Mouse (Mus musculus) layer of hippocampus, adult 11-12 months (tissue): Measurements from ENCODE around the gene Xlr4a.
"Not testable (repeated sequence)": the region's sequence is repeated elsewhere in the genome, so short reads cannot be mapped to it uniquely, and the experiment has no call there.

Source experiments
- DNase-seq: peaks from one replicate; pipeline ENCODE4 v3.0.0; 2022; ENCODE audit warnings: low spot score

Xlr4a gene

GRCm38 (mm10) chrX:73082267-73083055 lies at the start of gene Xlr4a:
TSS of gene Xlr4a (minus strand) at chrX:73082478.
- not testable (repeated sequence) for DNase-seq

GRCm38 (mm10) chrX:73122859-73123829 lies 40.9 kb upstream of the Xlr4a start:
- DNase-seq: not testable (repeated sequence)

- DNase-seq: not testable (repeated sequence)
Measured at GRCm38 (mm10) chrX:73116747-73117146, 34.5 kb upstream of the Xlr4a start, which contains the start of gene Gm14685. TSS of gene Gm14685 (plus strand) at chrX:73117047.

- not testable (repeated sequence) for DNase-seq
Measured at GRCm38 (mm10) chrX:73096941-73097508, 14.7 kb upstream of the Xlr4a start, which contains the start of gene Xlr3a. TSS of gene Xlr3a (minus strand) at chrX:73097095.

GRCm38 (mm10) chrX:73066765-73067312 lies 15.4 kb downstream of the Xlr4a start:
- not testable (repeated sequence) for DNase-seq

GRCm38 (mm10) chrX:73064415-73064793 lies 17.9 kb downstream of the Xlr4a start, which contains the start of gene Pnma3:
TSS of gene Pnma3 (plus strand) at chrX:73064787.
- DNase-seq: no peak

GRCm38 (mm10) chrX:73063512-73064414 lies 18.5 kb downstream of the Xlr4a start:
- DNase-seq: peak; percentile 16

GRCm38 (mm10) chrX:73062323-73062722 lies 20.0 kb downstream of the Xlr4a start:
- DNase-seq: no peak

- no peak for DNase-seq
Measured at GRCm38 (mm10) chrX:73061528-73061927, 20.8 kb downstream of the Xlr4a start.

- peak; percentile 95 for DNase-seq
Measured at GRCm38 (mm10) chrX:73053860-73054563, 28.3 kb downstream of the Xlr4a start.

GRCm38 (mm10) chrX:73039666-73040065 lies 42.6 kb downstream of the Xlr4a start:
- DNase-seq: no peak

GRCm38 (mm10) chrX:73038831-73039230 lies 43.4 kb downstream of the Xlr4a start:
- no peak for DNase-seq

GRCm38 (mm10) chrX:73037003-73037402 lies 45.3 kb downstream of the Xlr4a start, which contains the start of gene Pnma5:
TSS of gene Pnma5 (minus strand) at chrX:73037103.
- no peak for DNase-seq
